Mouse (Mus musculus) kidney, embryonic 15.5 days (tissue): ENCODE results near the gene Hcls1. TPM values are rescaled to one million over a fixed set of nuclear protein-coding genes. Genes with fewer than 3 reads are reported as not detected.

Source experiments
- ATAC-seq: fragments of 200-750 bp; cut with Nextera tagmentation; replicated peaks from 2 replicates; pipeline ENCODE4 v1.8.0; 2017; ENCODE audit warnings: moderate TSS enrichment; ENCODE audit not compliant: low FRiP score
- H3K27ac ChIP-seq: fragments of 300-500 bp; sonication (generic); 2 replicates; pipeline ENCODE4 v1.5.1; 2015; ENCODE audit warnings: mild to moderate bottlenecking, inconsistent platforms
- H3K27me3 ChIP-seq: fragments of 300-500 bp; sonication (generic); 2 replicates; pipeline ENCODE4 v1.6.1; 2015; ENCODE audit warnings: inconsistent platforms
- H3K36me3 ChIP-seq: fragments of 300-500 bp; sonication (generic); 2 replicates; pipeline ENCODE4 v1.6.1; 2015; ENCODE audit warnings: inconsistent platforms
- H3K4me1 ChIP-seq: fragments of 300-500 bp; sonication (generic); 2 replicates; pipeline ENCODE4 v1.6.1; 2015; ENCODE audit warnings: inconsistent platforms
- H3K4me2 ChIP-seq: fragments of 300-500 bp; sonication (generic); 2 replicates; pipeline ENCODE4 v1.6.1; 2015; ENCODE audit warnings: moderate library complexity, mild to moderate bottlenecking, inconsistent platforms
- H3K4me3 ChIP-seq: fragments of 300-500 bp; sonication (generic); replicated peaks from 2 replicates; pipeline ENCODE4 v1.5.1; 2015; ENCODE audit warnings: mild to moderate bottlenecking, inconsistent platforms
- H3K9ac ChIP-seq: fragments of 300-500 bp; sonication (generic); 2 replicates; pipeline ENCODE4 v1.6.1; 2015; ENCODE audit warnings: mild to moderate bottlenecking, inconsistent platforms
- H3K9me3 ChIP-seq: fragments of 300-500 bp; sonication (generic); replicated peaks from 2 replicates; pipeline ENCODE4 v1.6.1; 2016; ENCODE audit warnings: inconsistent platforms
- WGBS: fragments of 180-500 bp; shearing (Covaris S2); methylation state at CpG from one replicate; pipeline ENCODE4 v1.1.7; 2015; ENCODE audit warnings: mixed read lengths; 5-methylcytosine and 5-hydroxymethylcytosine counted together
- polyA plus RNA-seq: library from polyadenylated mRNA; unstranded; fragments of >200 nt; fragmentation: Nextera tagmentation; extraction: Ambion mirVana; gene quantifications from 2 replicates; pipeline ENCODE4 v1.2.1, GENCODE M21; 2015

Gene Hcls1
- polyA plus RNA-seq = 5.5 and 6.1 TPM in 2 replicates

DNA sequence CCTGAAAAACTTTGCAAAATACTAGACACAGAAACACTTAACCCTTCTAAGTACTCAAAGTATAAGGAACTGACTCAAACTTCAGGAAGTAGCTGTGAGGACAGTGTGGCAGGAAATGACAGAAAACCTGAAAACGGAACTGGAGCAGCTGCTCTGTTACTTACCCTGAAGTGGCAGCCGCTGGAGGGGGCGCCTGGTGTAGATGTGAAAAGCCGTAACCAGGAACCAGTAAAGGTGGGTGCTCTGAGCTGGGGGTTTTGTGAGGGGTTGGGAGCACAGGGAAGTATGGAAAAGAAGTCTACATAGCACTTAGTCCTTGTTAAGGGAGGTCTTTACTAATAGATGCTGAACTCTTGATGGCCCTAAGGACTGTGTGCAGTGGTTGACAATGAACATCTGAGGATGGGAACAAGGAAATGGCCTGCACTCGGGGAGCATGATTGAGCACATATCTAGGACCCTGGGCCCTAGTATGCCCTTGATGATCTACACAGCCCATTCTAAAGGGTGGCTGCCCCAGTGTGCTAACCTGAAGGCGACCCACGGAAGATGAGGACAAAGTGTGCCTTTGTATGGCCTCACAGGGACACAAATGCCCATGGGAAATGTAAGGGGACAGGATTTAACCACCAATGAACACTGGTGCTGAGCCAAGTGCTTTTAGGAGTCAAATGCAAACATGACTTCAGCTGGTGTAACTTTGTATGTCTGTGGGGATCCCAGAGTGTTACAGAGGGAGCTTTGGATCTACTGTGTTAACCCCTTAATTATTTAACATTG is at the start of gene Hcls1:
Hcls1 (plus strand) TSS at position 143 of the 780 bp plus-strand sequence.
- no peak within 1 kb of the TSS for H3K9ac ChIP-seq
- 0 out of 2 replicates have a peak, but pooled peaks cover 4% of the 10 kb centered on the region for H3K4me1 ChIP-seq
- 0 out of 2 replicates have a peak within 1 kb of the TSS, but pooled peaks have one; percentile 5 for H3K4me2 ChIP-seq
- H3K27me3 ChIP-seq = no peaks in the 10 kb centered on the region
- ATAC-seq = no peak
- 71% methylated on average over 7 of the region's 7 CpGs for WGBS
- H3K27ac ChIP-seq = peak within 1 kb of the TSS; percentile 58
- no peaks in the 10 kb centered on the region for H3K9me3 ChIP-seq
- H3K36me3 ChIP-seq = peaks cover 34% of the 10 kb centered on the region
- H3K4me3 ChIP-seq = peak within 1 kb of the TSS; percentile 10; the same call in 1 of the 2 replicates

DNA sequence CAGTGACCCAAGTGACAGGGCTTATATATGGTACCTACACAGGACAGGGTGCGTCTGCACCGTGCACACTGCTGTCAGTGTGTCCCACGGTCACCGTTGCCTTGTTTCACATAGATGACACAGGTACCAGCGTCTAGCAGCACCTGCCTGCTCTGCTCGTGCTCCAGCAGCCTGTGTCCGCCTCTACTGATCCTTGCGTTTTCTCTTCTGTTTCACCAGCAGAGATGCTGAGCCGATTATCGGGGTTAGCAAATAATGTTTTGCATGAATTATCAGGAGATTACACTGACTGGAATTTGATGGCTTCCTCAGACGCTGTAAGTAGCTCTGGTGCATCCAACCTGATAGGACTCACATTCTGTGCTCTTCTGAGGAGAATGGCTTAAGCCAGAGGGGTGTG is 48.9 kb upstream of the Hcls1 start:
- Histone ChIP-seq H3K9ac (no peak overlapping the region), H3K36me3 (peaks cover 51% of the 10 kb centered on the region), H3K27me3 (no peaks in the 10 kb centered on the region), H3K4me1 (no peaks in the 10 kb centered on the region), H3K4me3 (no peak overlapping the region), H3K27ac (no peak overlapping the region), H3K9me3 (no peaks in the 10 kb centered on the region), H3K4me2 (no peak overlapping the region)
- 94% methylated on average over 11 of the region's 11 CpGs for WGBS
- no peak for ATAC-seq

DNA sequence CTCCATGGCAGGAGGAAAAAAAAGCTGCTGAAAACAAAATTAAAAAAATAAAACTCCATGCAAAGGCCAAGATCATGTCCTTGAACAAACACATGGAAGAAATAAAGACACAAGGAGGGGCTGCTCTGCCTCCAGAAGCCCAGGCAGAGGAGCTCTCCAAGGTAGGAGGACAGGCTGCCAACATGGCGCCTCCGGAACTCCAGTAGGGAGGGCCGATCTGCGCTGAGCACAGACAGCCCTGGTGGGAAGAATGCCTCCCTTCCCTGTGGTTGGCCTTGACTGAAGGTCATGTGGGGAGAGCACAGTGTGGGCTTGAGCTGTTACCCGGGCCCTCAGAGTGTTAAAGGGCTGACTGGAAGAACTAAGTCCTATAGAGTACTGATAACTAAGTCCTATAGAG is 47.2 kb upstream of the Hcls1 start:
- WGBS = 86% methylated on average over 5 of the region's 5 CpGs
- Histone ChIP-seq H3K9me3 (no peaks in the 10 kb centered on the region), H3K4me2 (no peak overlapping the region), H3K9ac (no peak overlapping the region), H3K36me3 (peaks cover 67% of the 10 kb centered on the region), H3K4me3 (no peak overlapping the region), H3K27me3 (no peaks in the 10 kb centered on the region), H3K27ac (no peak overlapping the region), H3K4me1 (no peaks in the 10 kb centered on the region)
- ATAC-seq = no peak

DNA sequence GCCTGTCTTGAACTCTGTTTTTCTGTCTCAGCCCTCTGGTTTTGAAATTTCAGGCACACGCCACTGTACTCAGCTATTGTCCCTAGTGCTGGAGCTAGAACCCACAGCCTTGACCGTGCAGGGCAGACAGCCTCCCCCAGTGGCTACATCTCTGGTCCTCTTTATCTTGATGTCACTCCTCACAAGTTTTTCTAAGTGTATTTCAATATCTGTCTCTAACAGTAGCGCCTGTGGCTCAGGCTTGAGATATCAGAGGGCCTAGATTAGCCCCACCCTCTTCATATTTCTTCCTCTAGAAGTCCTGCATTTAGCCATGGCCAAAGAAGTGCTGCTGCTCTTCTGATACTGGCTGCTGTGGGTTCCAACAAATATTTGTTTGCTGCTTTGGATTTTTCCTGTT is 44.2 kb upstream of the Hcls1 start:
- Histone ChIP-seq H3K4me2 (no peak overlapping the region), H3K9me3 (no peaks in the 10 kb centered on the region), H3K4me3 (no peak overlapping the region), H3K4me1 (no peaks in the 10 kb centered on the region), H3K9ac (no peak overlapping the region), H3K27ac (no peak overlapping the region), H3K27me3 (no peaks in the 10 kb centered on the region), H3K36me3 (peaks cover 91% of the 10 kb centered on the region)
- WGBS = 95% methylated on average over 3 of the region's 3 CpGs
- peak; percentile 77; the same call in 1 of the 2 replicates for ATAC-seq

DNA sequence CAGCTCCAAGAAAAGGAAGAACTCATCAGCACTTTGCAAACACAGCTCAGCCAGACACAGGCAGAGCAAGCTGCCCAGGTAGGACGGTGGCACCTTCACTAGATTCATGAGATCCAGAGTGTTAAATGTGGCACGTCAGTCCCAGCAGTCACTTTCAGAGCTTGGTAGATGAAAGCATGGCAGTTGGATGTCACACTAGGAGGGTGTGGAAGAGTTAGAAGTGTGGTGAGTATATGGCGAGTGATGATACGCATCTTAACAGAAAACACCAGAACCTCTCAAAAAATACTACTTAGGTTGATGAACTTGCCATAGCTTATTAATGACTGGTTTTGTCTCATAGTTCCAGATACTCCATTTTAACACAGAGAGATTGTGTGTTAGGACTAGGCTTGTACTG is 43.4 kb upstream of the Hcls1 start:
- no peak overlapping the region for H3K9ac ChIP-seq
- H3K4me2 ChIP-seq = no peak overlapping the region
- no peaks in the 10 kb centered on the region for H3K27me3 ChIP-seq
- 91% methylated on average over 4 of the region's 4 CpGs for WGBS
- no peaks in the 10 kb centered on the region for H3K9me3 ChIP-seq
- no peaks in the 10 kb centered on the region for H3K4me1 ChIP-seq
- no peak for ATAC-seq
- H3K36me3 ChIP-seq = peaks cover 90% of the 10 kb centered on the region
- H3K4me3 ChIP-seq = no peak overlapping the region
- H3K27ac ChIP-seq = no peak overlapping the region

DNA sequence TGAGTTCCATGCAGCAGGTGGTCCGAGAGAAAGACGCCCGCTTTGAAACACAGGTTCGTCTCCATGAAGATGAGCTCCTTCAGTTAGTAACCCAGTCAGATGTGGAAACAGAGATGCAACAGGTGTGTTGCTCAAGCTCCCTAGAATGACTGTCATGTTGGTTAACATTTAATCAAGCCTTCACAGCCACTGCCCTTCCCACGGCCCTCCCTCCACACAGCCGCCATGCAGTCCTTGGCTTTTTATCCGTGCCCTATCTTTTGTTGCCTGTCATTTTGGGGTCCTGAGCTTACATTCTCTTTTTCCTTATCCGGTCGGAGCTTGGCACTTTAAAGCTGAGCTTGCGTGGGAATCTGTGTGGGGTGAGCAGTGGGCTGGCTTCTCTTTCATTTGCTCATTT is 41.5 kb upstream of the Hcls1 start:
- no peak; the same call in 1 of the 2 replicates for ATAC-seq
- no peaks in the 10 kb centered on the region for H3K4me1 ChIP-seq
- no peaks in the 10 kb centered on the region for H3K9me3 ChIP-seq
- H3K4me3 ChIP-seq = no peak overlapping the region
- no peaks in the 10 kb centered on the region for H3K27me3 ChIP-seq
- H3K27ac ChIP-seq = no peak overlapping the region
- H3K9ac ChIP-seq = no peak overlapping the region
- no peak overlapping the region for H3K4me2 ChIP-seq
- 82% methylated on average over 10 of the region's 10 CpGs for WGBS
- peaks cover 90% of the 10 kb centered on the region for H3K36me3 ChIP-seq

DNA sequence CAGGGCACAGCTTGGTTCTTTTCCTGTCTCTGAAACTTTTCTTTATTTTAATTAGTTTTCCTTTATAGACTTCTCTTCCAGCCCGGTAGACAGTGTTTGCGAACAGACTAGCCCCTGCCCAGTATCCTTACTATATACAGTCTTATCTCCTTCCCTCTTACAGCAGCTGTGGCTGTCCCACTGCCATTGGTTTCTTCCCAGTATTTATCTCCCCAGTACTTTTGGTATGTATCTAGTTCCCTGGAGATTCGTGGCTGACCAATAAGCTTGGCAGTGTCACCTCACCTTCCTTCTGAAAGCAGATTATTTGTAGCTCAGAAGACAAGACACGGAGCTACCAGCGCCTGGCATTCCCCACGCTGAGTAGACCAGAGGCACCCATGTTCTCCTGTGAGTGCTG is 38.1 kb upstream of the Hcls1 start:
- Histone ChIP-seq H3K9me3 (no peaks in the 10 kb centered on the region), H3K4me1 (no peaks in the 10 kb centered on the region), H3K9ac (no peak overlapping the region), H3K36me3 (peaks cover 94% of the 10 kb centered on the region), H3K27ac (no peak overlapping the region), H3K27me3 (no peaks in the 10 kb centered on the region), H3K4me3 (no peak overlapping the region), H3K4me2 (no peak overlapping the region)
- 95% methylated on average over 6 of the region's 6 CpGs for WGBS
- ATAC-seq = no peak

DNA sequence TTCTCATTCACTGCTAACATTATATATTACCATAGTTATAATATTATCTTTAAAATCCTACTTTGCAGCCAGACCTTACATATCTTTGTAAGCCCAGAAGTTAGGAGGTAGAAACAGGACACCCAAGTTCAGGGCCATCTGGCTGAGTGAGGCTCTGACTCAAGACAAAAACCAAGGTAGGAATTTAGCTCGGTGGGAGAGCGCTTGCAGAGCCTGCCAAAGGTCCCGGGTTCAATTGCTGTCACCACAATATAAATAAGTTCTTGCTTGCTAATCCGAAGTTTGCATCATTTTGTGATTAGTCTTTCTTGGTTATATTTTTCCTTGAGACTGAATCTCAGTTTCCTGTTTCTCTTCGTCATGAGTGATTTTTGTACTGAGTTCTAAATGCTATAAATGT is 31.6 kb upstream of the Hcls1 start:
- Histone ChIP-seq H3K27ac (no peak overlapping the region), H3K4me2 (no peak overlapping the region), H3K4me1 (no peaks in the 10 kb centered on the region), H3K4me3 (no peak overlapping the region), H3K9ac (no peak overlapping the region), H3K27me3 (no peaks in the 10 kb centered on the region), H3K36me3 (peaks cover 76% of the 10 kb centered on the region), H3K9me3 (no peaks in the 10 kb centered on the region)
- WGBS = 82% methylated on average over 5 of the region's 5 CpGs
- ATAC-seq = no peak

DNA sequence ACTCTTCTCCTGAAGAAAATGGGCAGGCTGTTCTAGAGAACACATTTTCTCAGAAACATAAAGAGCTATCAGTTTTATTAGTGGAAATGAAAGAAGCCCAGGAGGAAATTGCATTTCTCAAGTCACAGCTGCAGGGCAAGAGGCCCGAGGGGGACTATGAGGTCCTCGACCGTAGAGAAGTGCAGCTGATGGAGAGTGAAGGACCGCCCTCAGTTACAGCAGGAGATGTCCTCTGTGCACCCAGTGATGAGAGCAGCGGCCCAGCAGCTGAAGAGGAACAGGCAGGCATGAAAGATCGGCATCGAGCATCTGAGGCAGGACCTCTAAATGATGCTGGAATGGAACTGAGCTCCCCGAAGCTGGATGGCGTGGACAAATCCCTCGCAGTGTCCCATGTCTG is 22.9 kb upstream of the Hcls1 start:
- H3K9me3 ChIP-seq = no peaks in the 10 kb centered on the region
- no peak overlapping the region for H3K27ac ChIP-seq
- H3K36me3 ChIP-seq = peaks cover 86% of the 10 kb centered on the region
- H3K4me3 ChIP-seq = no peak overlapping the region
- no peak overlapping the region for H3K4me2 ChIP-seq
- ATAC-seq = no peak
- H3K27me3 ChIP-seq = no peaks in the 10 kb centered on the region
- no peaks in the 10 kb centered on the region for H3K4me1 ChIP-seq
- H3K9ac ChIP-seq = no peak overlapping the region
- WGBS = 88% methylated on average over 10 of the region's 10 CpGs

DNA sequence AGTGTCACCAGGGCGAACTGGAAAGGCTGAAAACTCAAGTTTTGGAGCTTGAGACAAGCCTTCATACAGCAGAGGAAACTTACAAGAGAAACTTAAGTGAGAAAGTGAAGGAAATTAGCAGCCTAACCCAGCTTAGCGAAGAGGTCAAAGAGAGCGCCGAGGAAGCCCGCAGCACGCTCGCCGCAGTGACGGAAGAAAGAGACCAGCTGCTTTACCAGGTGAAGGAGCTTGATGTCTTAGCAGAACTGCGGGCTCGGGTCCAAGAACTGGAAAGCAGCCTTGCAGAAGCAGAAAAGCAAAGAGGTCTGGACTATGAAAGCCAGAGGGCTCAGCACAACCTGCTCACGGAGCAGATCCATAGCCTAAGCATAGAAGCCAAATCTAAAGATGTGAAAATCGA is 22.5 kb upstream of the Hcls1 start:
- Histone ChIP-seq H3K27me3 (no peaks in the 10 kb centered on the region), H3K4me3 (no peak overlapping the region), H3K9ac (no peak overlapping the region), H3K27ac (no peak overlapping the region), H3K4me1 (no peaks in the 10 kb centered on the region), H3K9me3 (no peaks in the 10 kb centered on the region), H3K36me3 (peaks cover 86% of the 10 kb centered on the region), H3K4me2 (no peak overlapping the region)
- 76% methylated on average over 13 of the region's 13 CpGs for WGBS
- ATAC-seq = no peak

DNA sequence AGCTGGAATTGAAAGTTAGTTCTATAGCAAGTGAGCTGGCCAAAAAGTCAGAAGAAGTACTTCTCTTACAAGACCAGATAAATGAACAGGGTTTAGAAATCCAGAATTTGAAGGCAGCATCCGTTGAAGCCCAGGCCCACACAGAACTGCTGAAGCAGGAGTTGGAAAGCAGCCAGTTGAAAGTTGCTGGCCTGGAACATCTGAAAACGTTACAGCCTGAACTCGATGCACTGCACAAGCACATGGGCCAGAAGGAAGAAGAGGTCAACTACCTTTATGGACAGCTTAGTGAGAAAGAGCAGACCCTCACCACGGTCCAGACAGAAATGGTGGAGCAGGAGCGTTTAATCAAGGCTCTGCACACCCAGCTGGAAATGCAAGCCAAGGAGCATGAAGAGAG is 20.6 kb upstream of the Hcls1 start:
- peaks cover 89% of the 10 kb centered on the region for H3K36me3 ChIP-seq
- 56% methylated on average over 5 of the region's 5 CpGs for WGBS
- H3K4me3 ChIP-seq = no peak overlapping the region
- no peaks in the 10 kb centered on the region for H3K27me3 ChIP-seq
- no peak overlapping the region for H3K4me2 ChIP-seq
- no peak for ATAC-seq
- no peaks in the 10 kb centered on the region for H3K4me1 ChIP-seq
- H3K9me3 ChIP-seq = no peaks in the 10 kb centered on the region
- H3K9ac ChIP-seq = no peak overlapping the region
- H3K27ac ChIP-seq = no peak overlapping the region

DNA sequence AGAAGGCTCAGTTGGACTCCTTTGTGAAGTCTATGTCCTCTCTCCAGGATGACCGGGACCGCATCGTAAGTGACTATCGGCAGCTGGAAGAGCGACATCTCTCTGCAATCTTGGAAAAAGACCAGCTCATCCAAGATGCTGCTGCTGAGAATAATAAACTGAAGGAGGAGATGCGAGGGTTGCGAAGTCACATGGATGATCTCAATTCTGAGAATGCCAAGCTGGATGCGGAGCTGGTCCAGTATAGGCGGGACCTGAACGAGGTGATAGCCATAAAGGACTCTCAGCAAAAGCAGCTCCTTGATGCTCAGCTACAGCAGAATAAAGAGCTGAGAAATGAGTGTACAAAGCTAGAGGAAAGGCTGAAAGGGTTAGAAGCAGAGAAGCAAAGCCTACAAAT is 16.3 kb upstream of the Hcls1 start:
- Histone ChIP-seq H3K36me3 (peaks cover 91% of the 10 kb centered on the region), H3K27me3 (no peaks in the 10 kb centered on the region), H3K4me2 (no peak overlapping the region), H3K4me3 (no peak overlapping the region), H3K9ac (no peak overlapping the region), H3K9me3 (no peaks in the 10 kb centered on the region), H3K4me1 (no peaks in the 10 kb centered on the region), H3K27ac (no peak overlapping the region)
- 95% methylated on average over 10 of the region's 10 CpGs for WGBS
- ATAC-seq = no peak

DNA sequence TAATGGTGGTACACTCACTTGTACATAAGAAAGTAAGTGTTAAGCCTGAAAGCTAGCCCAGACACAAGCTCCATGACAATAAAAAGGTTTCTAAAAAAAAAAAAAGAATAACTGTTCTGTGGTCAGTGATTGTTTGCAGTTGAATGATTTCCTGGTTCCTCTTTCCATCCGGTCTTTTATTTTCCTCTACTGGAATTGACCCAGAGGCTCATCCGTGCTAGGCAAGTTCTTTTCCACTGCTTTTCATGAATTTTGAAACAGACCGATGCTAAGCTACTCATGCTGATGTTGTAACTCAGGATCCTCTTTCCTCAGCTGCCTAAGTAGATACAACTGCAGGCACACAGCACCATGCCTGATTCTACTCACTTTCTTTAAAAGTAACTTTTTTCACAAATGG is 14.4 kb upstream of the Hcls1 start:
- no peak for ATAC-seq
- H3K36me3 ChIP-seq = peaks cover 89% of the 10 kb centered on the region
- H3K4me1 ChIP-seq = no peaks in the 10 kb centered on the region
- WGBS = 80% methylated on average over 3 of the region's 3 CpGs
- no peak overlapping the region for H3K9ac ChIP-seq
- no peaks in the 10 kb centered on the region for H3K27me3 ChIP-seq
- H3K27ac ChIP-seq = no peak overlapping the region
- no peaks in the 10 kb centered on the region for H3K9me3 ChIP-seq
- no peak overlapping the region for H3K4me2 ChIP-seq
- no peak overlapping the region for H3K4me3 ChIP-seq
